Mouse (Mus musculus) cerebellum, adult 2 months (tissue): ENCODE results near the gene Vsnl1.

Experiments used
- CTCF ChIP-seq: fragments of 200-500 bp; IDR thresholded peaks from 2 replicates; pipeline ENCODE4 v1.5.1; 2011; ENCODE audit warnings: low read depth, mild to moderate bottlenecking, control low read depth, low read length, moderate library complexity, borderline replicate concordance; ENCODE audit not compliant: insufficient read depth
- POLR2A ChIP-seq: fragments of 200-500 bp; IDR thresholded peaks from 2 replicates; pipeline ENCODE4 v1.6.1; 2011; ENCODE audit warnings: low read length, control low read depth, borderline replicate concordance; ENCODE audit not compliant: insufficient read depth

GRCm38 (mm10) chr12:11362435-11362834 is 74.0 kb downstream of the Vsnl1 start:
- no peak for TF ChIP-seq POLR2A
- no peak for TF ChIP-seq CTCF
